Mouse (Mus musculus) layer of hippocampus, postnatal 10 days (tissue): ENCODE measurements around the gene Rasgrp3. TPM values are rescaled to one million over a fixed set of nuclear protein-coding genes. Genes with fewer than 3 reads are reported as not detected.
"Not testable (repeated sequence)": the region's sequence is repeated elsewhere in the genome, so short reads cannot be mapped to it uniquely, and the experiment has no call there.

ENCODE experiments used
- DNase-seq, 2 experiments: peaks; one replicate each; pipeline ENCODE4 v3.0.0; 2021; ENCODE audit warnings: low spot score in 2 of 2
- long read RNA-seq: library from polyadenylated mRNA; stranded (forward); transcript quantifications from one replicate; pipeline ENCODE4 v2.0.0, GENCODE M21; 2023
- total RNA-seq, 2 experiments: library from RNA; stranded (reverse); gene quantifications; 2 replicates each; pipeline ENCODE4 v1.2.3; 2021

The Rasgrp3 gene
- 10 to 100 TPM; 11.7 to 13.2 TPM for total RNA-seq
- long read RNA-seq, full-length matches to known transcripts: 1 of 3 reads
- long read RNA-seq, partial matches to known transcripts: 1 of 3 reads
- long read RNA-seq, other reads (novel, unspliced or antisense): 1 of 3 reads

- DNase-seq: no peak
These were observed at the start of gene Rasgrp3 for GRCm38 (mm10) chr17:75435599-75435998. Gene Rasgrp3 (plus strand): TSS chr17:75435896.

DNA sequence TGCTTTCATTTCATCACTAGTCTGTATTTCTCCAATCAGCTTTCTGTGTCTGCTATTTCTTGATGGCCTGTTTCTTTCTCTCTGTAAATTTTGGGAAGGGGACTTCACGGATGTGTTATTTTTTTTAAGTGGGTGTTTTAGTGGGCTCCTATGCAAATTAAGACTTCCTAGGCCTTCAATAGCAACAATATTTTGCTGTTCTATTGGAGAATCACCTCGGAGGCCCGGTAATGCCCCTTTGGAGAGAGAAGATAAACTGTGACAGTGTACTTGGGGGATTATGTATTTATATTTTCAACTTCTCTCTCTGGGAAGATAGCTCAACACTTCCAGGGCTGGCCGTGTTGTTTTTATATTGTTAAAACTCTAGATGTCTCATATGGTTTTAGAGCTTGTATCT is 47.3 kb upstream of the Rasgrp3 start:
- DNase-seq: no peak

DNA sequence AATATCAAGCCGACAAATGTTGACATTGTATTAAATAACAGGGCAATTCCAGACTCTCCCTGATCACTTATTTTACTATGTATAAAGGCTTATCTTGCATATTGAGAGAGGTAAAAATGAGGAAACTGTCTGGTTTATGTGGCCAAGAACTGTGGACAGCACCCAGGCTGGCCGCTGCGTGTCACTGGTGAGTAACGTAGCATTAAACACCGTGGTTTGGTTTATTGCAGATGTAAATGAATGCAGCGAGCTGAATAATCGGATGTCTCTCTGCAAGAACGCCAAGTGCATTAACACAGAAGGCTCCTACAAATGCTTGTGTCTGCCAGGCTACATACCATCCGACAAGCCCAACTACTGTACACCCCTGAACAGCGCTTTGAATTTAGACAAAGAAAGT is 45.6 kb upstream of the Rasgrp3 start:
- peak in 1 of 2 experiments; percentile 10 for DNase-seq

DNA sequence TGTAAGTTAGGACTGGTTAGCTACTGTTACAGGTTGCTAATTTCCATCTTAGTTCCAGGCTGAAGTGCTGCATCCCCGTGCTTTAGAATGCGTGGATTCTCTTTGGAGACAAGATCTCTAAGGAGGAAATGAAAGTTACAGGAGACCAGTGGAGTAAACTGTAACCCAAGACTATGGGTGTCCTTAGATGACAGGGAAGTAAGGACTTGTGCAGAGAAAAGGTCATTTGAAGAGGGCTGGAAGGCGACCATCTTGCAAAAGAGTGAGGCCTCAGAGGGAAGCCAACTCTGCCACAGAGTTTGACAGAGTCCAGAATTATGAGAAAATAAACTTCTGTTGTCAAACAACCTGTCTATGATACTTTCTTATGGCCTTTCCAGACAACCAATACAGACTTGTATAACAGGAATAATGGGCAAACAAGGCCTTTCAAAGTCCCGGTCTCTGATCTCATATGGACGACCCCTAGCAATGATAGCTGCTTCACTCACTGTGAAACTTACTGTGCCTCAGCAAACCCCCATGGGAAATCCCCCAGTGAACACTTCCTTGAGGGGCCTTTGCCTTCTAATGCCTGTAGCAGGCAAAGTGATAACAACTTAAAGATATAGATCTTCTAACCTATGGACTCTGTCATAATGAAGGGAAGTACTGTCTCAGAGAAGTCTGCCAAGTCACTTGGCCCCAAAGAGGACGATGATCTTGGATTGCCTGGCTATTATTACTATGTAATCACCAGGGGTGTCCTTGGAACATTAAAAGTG is 44.1 kb upstream of the Rasgrp3 start:
- DNase-seq: peak in 1 of 2 experiments; percentile 2

DNA sequence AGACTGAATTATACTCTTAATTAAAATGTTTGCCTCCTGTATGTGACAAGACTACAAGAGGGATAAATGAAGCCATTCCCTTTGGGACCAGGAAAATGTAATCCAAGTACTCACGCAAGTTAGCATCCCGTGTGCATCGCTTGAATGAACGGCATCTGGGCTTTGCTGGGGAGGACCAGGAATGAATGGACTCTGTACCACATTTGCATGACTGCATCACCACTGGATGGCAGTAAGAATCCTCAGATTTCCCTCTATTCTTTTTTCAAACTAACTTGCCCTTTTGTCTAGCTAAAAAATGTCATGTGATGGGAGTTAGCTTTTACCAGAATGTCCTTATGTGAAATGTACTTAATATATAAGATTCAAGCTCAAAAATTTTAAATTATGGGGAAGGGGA is 29.3 kb upstream of the Rasgrp3 start:
- no peak for DNase-seq

DNA sequence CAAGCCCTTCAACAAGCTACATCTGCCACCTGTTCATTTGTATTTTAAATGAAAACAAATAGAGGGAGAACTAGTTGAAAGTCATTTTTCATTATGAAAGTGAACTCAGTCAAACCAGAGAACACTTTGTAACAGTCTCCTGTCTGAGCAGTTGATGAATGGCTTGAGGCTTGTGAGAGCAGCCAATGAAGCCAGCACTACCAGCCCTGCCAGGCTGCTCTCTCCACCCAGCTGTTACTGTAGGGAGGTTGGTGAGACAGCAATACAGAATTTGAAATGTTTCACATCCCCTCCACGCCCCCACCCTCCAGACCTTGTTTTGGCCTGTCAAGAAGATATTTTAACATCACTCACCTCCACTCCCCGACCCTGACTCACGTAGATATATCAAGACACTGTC is 18.8 kb upstream of the Rasgrp3 start:
- no peak for DNase-seq

- no peak for DNase-seq
These were observed 1.5 kb upstream of the Rasgrp3 start for GRCm38 (mm10) chr17:75434152-75434551.

DNA sequence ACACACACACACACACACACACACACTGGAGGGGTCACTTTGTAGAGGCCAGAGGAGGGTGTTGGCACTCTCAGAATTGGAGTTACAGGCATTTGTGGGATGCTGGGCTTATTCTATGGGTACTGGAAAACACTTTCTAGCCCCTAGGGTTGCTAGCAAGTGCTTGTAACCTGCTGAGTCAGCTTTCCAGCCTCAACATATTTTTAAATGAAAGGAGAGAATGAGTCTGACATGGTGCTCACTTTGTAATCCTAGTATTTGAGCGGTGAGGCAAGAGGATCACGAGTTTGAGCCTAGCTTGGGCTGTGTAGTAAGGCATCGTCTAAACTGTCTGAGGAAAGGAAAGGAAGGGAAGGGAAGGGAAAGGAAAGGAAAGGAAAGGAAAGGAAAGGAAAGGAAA is 825 bp upstream of the Rasgrp3 start:
- no peak for DNase-seq

GRCm38 (mm10) chr17:75436095-75436494 is 399 bp downstream of the Rasgrp3 start:
- DNase-seq: no peak

- no peak for DNase-seq
These were observed 1.1 kb downstream of the Rasgrp3 start for GRCm38 (mm10) chr17:75436819-75437218.

GRCm38 (mm10) chr17:75437239-75437750 is 1.6 kb downstream of the Rasgrp3 start:
- no peak for DNase-seq

DNA sequence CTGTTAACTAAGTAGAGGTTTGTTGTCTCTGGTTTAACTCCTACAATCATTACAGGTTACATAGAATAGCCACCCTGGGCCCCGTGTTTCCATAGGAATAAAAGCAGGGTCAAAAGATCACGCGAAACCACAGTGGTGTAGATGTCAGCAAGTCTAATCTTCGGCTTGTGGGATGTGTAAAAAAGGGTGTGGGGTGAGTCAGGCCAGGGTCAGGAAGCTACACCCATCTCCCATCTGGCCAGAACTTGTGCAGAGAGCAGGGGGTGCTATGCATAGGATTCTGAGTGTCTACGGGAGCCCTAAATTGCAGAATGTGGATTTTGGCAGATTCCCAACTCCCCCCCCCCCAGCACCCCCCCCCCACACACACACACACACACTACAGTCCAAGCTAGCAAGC is 2.5 kb downstream of the Rasgrp3 start:
- DNase-seq: no peak

- no peak for DNase-seq
These were observed 3.4 kb downstream of the Rasgrp3 start for GRCm38 (mm10) chr17:75439062-75439461.

- no peak for DNase-seq
These were observed 4.9 kb downstream of the Rasgrp3 start for GRCm38 (mm10) chr17:75440619-75441018.

DNA sequence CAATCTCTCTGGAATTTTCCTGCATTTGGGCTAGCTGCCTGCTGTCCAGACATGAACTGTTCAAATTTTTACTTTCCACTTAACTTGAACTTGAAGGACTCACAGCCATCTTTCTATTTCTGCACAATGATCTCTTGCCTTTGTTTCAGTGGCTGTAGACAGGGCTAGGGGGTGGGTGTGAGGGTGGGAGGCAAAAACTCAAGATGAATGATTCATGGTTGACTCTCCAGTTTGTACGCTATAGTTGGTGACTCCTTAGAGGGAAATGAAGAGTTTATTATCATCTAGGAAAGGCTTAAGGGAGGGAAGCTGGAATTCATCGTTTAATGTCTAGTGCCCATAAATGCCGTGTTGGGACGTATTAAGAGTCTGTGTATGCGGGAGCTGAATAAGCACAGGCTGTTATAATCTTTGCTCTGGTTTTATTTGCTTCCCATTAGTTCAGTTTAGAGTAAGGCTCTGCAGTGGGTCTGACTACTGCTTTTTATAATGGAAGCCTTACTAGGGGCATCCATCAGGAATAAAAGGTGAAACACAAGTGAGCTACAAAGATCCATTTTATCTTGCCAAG is 5.6 kb downstream of the Rasgrp3 start:
- DNase-seq: no peak

DNA sequence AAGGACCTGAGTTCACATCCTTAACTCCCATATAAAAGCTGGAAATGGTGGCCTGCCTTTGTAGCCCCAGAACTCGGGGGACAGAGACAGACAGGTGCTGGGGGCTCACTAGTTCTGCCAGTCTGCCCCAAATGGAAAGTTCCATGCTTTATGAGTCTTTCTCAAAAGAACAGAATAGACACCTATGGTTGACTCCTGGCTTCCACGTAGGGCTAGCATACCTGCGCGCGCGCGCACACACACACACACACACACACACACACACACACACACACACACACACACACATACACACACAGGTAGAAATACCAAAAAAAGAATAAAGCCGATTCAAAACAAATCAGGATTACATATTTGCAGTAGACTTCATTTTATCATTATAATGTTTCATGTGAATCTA is 6.7 kb downstream of the Rasgrp3 start:
- DNase-seq: no peak

- DNase-seq: peak in 1 of 2 experiments; percentile 24
These were observed 7.4 kb downstream of the Rasgrp3 start for GRCm38 (mm10) chr17:75443064-75443621.

DNA sequence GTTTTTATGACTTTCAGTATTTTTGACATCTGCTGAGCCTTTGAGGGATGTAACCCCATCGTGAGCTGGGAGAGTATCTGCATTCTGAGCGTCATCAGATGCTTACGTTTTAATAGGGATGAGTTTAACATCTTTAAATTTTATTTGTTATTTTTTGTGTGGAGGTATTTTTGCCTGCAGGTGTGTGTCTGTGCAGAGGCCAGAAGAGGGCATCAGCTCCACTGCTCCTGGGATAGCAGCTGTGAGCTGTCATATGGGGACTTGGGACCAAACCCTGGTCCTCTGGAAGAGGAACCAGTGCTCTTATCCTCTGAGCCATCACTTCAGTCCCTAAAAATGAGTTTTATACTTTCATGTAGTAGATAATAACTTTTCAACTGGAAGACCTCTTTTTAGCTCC is 12.6 kb downstream of the Rasgrp3 start:
- DNase-seq: no peak

DNA sequence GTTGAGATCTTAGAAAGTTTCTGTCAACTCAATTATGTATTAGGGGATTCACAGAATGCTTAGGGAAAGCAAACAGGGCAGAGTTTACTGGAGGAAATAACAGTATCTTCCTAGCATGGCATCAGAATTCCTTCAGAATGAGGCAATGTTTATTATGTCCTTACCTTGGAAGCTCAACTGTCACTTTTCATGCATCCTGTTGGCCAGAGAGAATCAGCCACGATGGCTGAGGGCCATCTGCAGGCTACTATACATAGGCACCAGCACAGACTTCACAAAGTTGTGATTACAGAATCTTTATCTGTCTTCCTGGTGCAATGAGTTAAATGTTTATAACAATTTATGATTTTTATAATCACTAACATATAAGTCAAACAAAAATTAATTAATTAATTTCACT is 13.3 kb downstream of the Rasgrp3 start:
- no peak for DNase-seq

DNA sequence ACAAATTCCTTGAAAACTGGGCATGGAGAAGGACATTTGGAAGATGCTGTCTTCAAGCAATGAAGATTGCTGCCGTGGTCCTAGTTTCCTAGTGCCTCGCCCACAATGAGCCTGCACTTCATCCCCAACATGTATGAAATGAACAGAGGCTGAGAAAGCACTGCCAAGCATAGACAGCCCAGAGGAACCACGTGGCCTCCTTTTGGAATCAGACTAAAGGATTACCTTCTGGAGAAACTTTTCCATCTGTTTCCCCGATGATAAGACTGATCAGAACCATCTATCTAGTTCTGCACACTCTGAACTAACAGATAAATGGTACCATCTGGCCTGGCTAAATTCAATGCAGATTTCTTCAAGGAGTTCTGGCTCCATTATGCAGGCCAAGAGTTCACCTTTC is 16.6 kb downstream of the Rasgrp3 start:
- DNase-seq: no peak

DNA sequence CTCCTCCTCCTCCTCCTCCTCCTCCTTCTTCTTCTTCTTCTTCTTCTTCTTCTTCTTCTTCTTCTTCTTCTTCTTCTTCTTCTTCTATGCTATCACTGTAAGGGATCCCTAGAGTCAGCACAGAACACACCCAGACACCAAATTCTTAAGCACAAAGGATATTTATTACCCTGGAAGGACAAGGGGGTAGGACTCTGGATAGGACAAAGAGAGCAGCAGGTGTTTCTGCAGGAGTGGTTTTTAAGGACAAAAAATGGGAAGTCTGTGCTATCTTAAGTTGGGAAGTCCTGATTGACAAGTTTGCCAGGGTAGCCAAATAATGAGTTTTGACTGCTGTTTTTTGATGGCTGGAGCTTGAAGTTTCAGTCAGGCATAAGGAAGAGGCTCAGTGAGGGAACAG is 17.9 kb downstream of the Rasgrp3 start:
- no peak for DNase-seq

DNA sequence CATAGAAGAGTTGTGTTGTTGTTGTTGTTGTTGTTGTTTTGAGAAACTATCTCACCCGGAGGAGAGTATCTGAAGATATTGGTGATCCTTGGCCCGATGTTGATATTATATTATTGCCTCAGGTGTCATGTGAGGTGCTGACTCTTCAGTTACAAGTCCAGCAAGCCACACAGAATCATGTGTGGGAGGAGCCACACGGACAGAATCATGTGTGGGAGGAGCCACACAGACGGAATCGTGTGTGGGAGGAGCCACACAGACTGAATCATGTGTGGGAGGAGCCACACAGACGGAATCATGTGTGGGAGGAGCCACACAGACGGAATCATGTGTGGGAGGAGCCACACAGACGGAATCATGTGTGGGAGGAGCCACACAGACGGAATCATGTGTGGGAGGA is 20.4 kb downstream of the Rasgrp3 start:
- DNase-seq: not testable (repeated sequence)
